Mouse (Mus musculus) hematopoietic stem cell, adult 5-6 weeks (primary cell): ENCODE measurements at regions not wholly inside any gene's neighbourhood (a gene's known extent, or its start where the extent isn't known, plus 50 kb on each side); places are given as distances from the start of the nearest gene placed in this dataset.

Source experiments
- ATAC-seq, 2 experiments: fragments of 125-278 bp in 1 of 2; replicated peaks in 1 of 2; 2 replicates each; pipeline ENCODE4 v1.8.0; 2016 to 2017; ENCODE audit warnings: inconsistent platforms in 2 of 2, mild to moderate bottlenecking in 2 of 2, moderate number of reproducible peaks in 2 of 2, low read depth in 1 of 2, moderate TSS enrichment in 1 of 2; ENCODE audit not compliant: low FRiP score in 2 of 2, poor library complexity in 2 of 2, severe bottlenecking in 2 of 2, insufficient read depth in 1 of 2, low TSS enrichment in 1 of 2

GRCm38 (mm10) chr2:170204768-170205514 is 57.0 kb upstream of the Zfp217 start:
- ATAC-seq = peak; percentile 44 to 72; a peak in 3 of 4 replicates

DNA sequence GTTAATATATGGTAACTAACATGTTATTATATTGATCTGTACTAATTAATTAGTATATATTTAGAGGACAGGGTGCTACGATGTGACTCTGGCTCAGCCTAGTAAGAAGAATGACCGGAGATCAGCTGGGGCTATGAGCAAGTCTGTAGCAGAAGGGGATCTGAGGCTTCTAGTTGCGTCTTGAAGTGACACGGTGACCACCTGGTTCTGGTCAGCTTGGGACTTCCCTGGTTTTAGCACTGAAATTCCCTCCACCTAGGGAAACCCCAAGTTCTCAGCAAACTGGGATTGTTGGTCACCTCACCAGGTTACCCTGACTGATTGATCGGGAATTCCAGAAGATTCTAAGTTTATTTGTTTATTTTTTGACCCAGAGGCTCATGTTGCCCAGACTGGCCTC is 55.6 kb upstream of the Zfp217 start:
- no peak for ATAC-seq

- ATAC-seq = peak; percentile 85 to 89
Measured at GRCm38 (mm10) chr2:170201816-170202371, 54.0 kb upstream of the Zfp217 start.
